Mouse (Mus musculus) urinary bladder, postnatal 36 days (tissue): Measurements from ENCODE around the gene Zfy1.
"Not testable (repeated sequence)": the region's sequence is repeated elsewhere in the genome, so short reads cannot be mapped to it uniquely, and the experiment has no call there.

Experiments used
- DNase-seq, 2 experiments: peaks; one replicate each; pipeline ENCODE4 v3.0.0; 2022; ENCODE audit warnings: low spot score in 2 of 2, mixed read lengths in 1 of 2

The Zfy1 gene

DNA sequence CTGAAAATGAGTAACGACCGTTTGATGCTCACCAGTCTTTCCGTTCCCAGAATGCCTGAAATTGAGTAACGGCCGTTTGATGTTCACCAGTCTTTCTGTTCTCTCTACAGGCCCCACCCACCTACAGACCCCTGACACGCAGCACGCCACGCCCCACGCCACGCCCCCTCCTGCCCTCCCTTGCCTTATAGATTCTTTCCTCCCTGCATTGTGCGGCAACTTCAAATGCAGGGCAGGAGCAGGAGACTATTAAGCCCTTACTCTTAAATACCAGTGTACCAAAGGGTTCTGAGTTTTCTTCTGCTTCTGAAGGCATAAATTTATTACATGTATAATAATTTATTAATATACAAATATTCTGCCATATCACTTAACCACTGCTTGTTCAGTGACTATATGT lies at the start of gene Zfy1:
Gene Zfy1, minus strand, starts transcription at position 101 of the 400 bp plus-strand sequence.
- DNase-seq, result not testable (repeated sequence)

DNA sequence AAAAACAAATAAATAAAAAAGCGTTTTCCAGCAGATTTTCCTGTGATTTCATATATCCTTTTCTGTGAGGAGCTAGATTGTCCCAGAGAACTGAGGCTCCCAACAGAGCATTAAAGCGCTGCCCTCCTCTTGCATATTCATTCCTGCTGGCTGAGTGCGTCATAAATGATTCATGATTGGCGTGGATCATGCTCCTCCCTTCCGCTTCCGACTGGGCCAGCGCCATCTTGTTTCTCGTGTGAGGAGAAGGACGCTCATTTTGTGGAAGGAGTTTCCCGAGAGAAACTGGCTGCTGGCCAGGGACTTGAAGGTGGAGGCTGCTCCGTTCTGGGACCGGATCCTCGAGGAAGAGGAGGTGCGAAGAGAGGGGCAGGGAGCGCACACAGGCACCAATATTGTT lies 21.2 kb upstream of the Zfy1 start, which contains the start of gene Uba1y:
Gene Uba1y, plus strand, starts transcription at position 254 of the 400 bp plus-strand sequence.
- DNase-seq, result no peak

DNA sequence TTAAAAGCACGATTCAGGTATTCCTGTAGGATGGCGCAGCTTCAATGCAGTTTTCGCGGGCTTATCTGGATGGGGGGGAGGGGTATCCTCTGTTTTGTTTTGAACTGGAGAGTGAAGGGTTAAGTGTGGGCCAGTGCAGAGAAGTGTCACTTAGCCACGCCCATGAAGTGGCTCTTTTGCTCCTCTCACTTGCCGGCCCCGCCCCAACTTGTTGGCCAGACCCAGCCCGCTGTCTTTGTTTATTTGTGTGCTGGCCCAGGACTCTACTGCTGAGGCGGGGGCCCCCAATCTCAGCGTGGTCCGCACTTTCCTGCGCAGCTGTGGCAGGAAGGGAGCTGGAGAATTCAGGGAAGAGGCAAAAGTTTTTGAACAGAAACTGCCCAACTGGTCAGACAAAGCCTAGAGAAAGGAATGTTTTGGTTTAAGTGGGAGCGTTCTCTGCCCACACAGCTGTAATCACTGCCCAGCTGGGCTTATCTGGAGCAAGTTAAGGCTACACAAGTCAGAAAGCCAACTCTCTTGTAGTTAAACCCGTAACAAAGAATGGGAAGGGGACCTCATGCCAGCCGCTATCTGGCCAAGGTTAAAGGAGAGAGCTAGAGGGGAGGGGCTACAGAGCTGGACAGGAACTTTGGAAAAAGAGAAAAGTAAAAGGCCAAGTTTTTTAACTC lies 11.9 kb upstream of the Zfy1 start:
- DNase-seq, result peak in 1 of 2 experiments; percentile 3
